Mouse (Mus musculus) heart, embryonic 16.5 days (tissue): ENCODE data around the gene Gm21497. TPM values are rescaled to one million over a fixed set of nuclear protein-coding genes. Genes with fewer than 3 reads are reported as not detected.
"Not testable (repeated sequence)": the region's sequence is repeated elsewhere in the genome, so short reads cannot be mapped to it uniquely, and the experiment has no call there.

ENCODE experiments used
- ATAC-seq: fragments of 200-750 bp; cut with Nextera tagmentation; replicated peaks from 2 replicates; pipeline ENCODE4 v1.8.0; 2017; ENCODE audit warnings: moderate number of reproducible peaks; ENCODE audit not compliant: insufficient read depth, low FRiP score; ENCODE audit errors: extremely low read depth
- H3K27ac ChIP-seq: fragments of 300-500 bp; sonication (generic); 2 replicates; pipeline ENCODE4 v1.5.1; 2014; ENCODE audit warnings: mild to moderate bottlenecking, low read length, control low read depth, moderate library complexity
- H3K27me3 ChIP-seq: fragments of 300-500 bp; sonication (generic); 2 replicates; pipeline ENCODE4 v1.6.1; 2014; ENCODE audit warnings: low read length, mixed read lengths; ENCODE audit not compliant: control insufficient read depth, insufficient read depth
- H3K36me3 ChIP-seq: fragments of 300-500 bp; sonication (generic); 2 replicates; pipeline ENCODE4 v1.6.1; 2014; ENCODE audit not compliant: control insufficient read depth, insufficient read depth
- H3K4me1 ChIP-seq: fragments of 300-500 bp; sonication (generic); 2 replicates; pipeline ENCODE4 v1.6.1; 2014; ENCODE audit warnings: low read length, mixed read lengths; ENCODE audit not compliant: control insufficient read depth, insufficient read depth
- H3K4me2 ChIP-seq: fragments of 300-500 bp; sonication (generic); 2 replicates; pipeline ENCODE4 v1.6.1; 2014; ENCODE audit warnings: low read depth, mild to moderate bottlenecking, control low read depth, low read length
- H3K4me3 ChIP-seq: fragments of 300-500 bp; sonication (generic); 2 replicates; pipeline ENCODE4 v1.5.1; 2014; ENCODE audit warnings: mild to moderate bottlenecking, control low read depth, low read length
- H3K9ac ChIP-seq: fragments of 300-500 bp; sonication (generic); 2 replicates; pipeline ENCODE4 v1.6.1; 2014; ENCODE audit warnings: low read length, control low read depth
- H3K9me3 ChIP-seq: fragments of 300-500 bp; sonication (generic); replicated peaks from 2 replicates; pipeline ENCODE4 v1.6.1; 2016; ENCODE audit warnings: low read length; ENCODE audit not compliant: control insufficient read depth
- WGBS: fragments of 180-500 bp; shearing (Covaris S2); extraction: QIAGEN DNeasy Blood & Tissue Kit; methylation state at CpG from one replicate; pipeline ENCODE4 v1.1.7; 2014; 5-methylcytosine and 5-hydroxymethylcytosine counted together
- polyA plus RNA-seq: library from polyadenylated mRNA; unstranded; fragments of >200 nt; fragmentation: Nextera tagmentation; extraction: Ambion mirVana; gene quantifications from 2 replicates; pipeline ENCODE4 v1.2.1, GENCODE M21; 2015

Gm21497 gene
- polyA plus RNA-seq = not detected in 2 replicates

DNA sequence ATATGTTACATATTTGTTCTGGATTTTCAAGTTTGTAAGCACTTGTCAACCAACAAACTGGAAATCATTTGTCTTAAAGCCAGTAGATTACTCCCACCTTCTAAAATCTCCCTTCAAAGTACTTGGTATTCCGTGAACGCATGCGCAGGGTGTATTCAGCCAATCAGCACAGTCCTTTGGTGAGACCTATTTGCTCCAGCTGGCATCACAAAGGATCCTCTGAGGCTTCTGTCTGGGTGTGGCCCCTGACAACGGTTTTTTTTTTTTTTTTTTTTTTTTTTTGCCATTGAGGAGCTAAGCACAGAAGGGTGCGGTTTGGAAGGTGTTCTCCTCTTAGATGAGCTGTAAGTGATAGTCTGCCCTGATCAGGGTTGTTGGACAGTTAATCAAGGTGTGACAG lies at the start of gene Gm21497:
Gm21497 (plus strand) TSS at position 301 of the 400 bp plus-strand sequence.
- not testable (repeated sequence) for H3K9ac ChIP-seq, H3K27ac ChIP-seq, H3K4me1 ChIP-seq, H3K4me2 ChIP-seq, H3K27me3 ChIP-seq, H3K9me3 ChIP-seq, H3K36me3 ChIP-seq, ATAC-seq, H3K4me3 ChIP-seq
- no CpG with 5 or more reads among the region's 5 CpGs for WGBS
